Mouse (Mus musculus): ENCODE data around the gene Zfp931.

DNA sequence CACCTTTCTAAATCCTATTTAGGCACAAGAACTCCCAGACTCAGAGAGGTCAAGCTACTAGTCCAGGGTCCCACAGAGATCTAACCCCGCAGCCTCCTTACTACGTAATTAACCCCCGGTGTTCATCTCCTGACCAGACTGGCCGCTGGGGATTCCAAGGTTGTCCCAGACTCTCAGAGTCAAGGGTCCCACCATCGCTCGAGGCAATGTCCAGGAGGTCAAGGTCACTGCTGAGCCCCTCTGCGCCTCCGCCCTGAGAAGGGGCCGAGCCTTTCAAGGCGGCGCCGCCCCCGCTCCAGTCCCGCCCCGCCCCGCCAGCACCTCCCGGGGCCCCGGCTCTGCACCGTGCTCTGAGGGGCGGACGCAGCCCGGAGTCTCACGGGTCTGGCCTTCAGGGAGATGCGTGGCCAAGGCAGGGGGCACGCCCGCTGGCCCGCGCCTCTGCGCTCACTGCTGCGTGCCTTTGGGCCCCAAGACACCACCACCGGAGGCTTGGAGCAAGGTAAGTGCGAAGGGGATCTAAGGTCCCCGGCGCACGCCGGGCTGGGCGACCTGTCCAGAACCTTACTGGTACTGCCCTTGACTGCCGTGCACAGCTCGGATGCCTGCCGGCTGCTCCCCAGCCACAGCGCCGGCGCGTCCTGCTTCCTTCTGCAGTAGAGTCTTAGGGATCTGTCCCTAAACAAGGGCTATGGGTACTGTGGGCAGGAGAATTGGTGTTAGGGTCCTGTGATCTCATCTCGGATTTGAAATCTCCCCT lies 40.7 kb upstream of the Zfp931 start, which contains the start of gene Phactr3:
- no peak for TF ChIP-seq CTCF (IDR thresholded peaks at IDR 0.05)
- TF ChIP-seq EP300 (IDR thresholded peaks at IDR 0.05), result no peak

All from lung, postnatal 0 days (tissue).